Mouse (Mus musculus) forebrain, embryonic 10.5 days (tissue): ENCODE data around the gene Trabd. TPM values are rescaled to one million over a fixed set of nuclear protein-coding genes. Genes with fewer than 3 reads are reported as not detected.

Experiments
- polyA plus RNA-seq: library from polyadenylated mRNA; unstranded; fragments of >200 nt; fragmentation: Nextera tagmentation; extraction: Ambion mirVana; gene quantifications from 2 replicates; pipeline ENCODE4 v1.2.1, GENCODE M21; 2016

The Trabd gene
- polyA plus RNA-seq, 1 experiment from 2014 or later = 53.4 TPM

Other genes starting within 250 kb of the Trabd start
- gene Pim3, start 212.9 kb upstream of the Trabd start, polyA plus RNA-seq = 40.3 and 43.6 TPM in 2 replicates
- not detected in 2 replicates for gene Ttll8, start 120.7 kb upstream of the Trabd start, polyA plus RNA-seq
- 10.2 and 11.5 TPM in 2 replicates for gene Mlc1, start 96.1 kb upstream of the Trabd start, polyA plus RNA-seq
- not detected in 2 replicates for gene Mov10l1, start 92.2 kb upstream of the Trabd start, polyA plus RNA-seq
- gene Panx2, start 15.4 kb upstream of the Trabd start, polyA plus RNA-seq = 0.54 and 0.71 TPM in 2 replicates
- 14.4 and 14.8 TPM in 2 replicates for gene Selenoo, start 14.0 kb downstream of the Trabd start, polyA plus RNA-seq
- gene Tubgcp6, start 48.0 kb downstream of the Trabd start, polyA plus RNA-seq = 25.7 and 26.5 TPM in 2 replicates
- 15.0 and 16.5 TPM in 2 replicates for gene Hdac10, start 53.6 kb downstream of the Trabd start, polyA plus RNA-seq
- 34.9 and 38.4 TPM in 2 replicates for gene Mapk12, start 65.6 kb downstream of the Trabd start, polyA plus RNA-seq
- 35.7 and 36.3 TPM in 2 replicates for gene Mapk11, start 74.5 kb downstream of the Trabd start, polyA plus RNA-seq
- gene Plxnb2, start 105.7 kb downstream of the Trabd start, polyA plus RNA-seq = 144 and 155 TPM in 2 replicates
- 26.4 and 27.7 TPM in 2 replicates for gene Dennd6b, start 121.4 kb downstream of the Trabd start, polyA plus RNA-seq
- 24.2 and 28.8 TPM in 2 replicates for gene Ppp6r2, start 136.4 kb downstream of the Trabd start, polyA plus RNA-seq
- 80.7 and 84.9 TPM in 2 replicates for gene Sbf1, start 240.2 kb downstream of the Trabd start, polyA plus RNA-seq
- gene Adm2, start 247.6 kb downstream of the Trabd start, polyA plus RNA-seq = 0.17 and 0.23 TPM in 2 replicates